ENCODE assay signal across 7 mouse cellular contexts in the genomic region with DNA sequence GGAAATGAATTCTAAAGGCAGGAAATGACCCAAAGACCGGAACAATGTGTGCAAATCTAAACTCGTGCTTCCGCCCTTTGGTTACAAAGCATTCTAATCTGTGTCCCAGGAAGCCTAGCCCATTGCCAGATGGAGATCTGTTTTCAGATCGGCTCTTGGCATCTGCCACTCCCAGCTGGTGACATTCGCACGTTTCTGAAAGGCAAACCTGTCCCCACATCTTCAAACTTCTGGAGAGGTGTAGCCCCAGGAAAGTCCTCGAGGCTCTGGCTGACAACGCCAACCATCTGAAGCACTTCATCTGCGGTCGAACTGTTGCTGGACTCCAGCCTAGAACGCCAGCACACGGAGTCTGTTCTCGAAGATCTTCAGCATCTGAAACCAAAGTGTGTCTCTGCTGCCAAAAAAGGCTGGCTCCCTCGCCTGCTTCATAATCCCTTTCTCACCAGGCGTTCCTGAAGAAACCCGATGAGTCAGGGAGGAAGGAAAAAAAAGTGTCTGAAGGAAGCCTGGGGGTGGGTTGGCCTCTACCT.
DNase-seq lines count a peak whose midpoint lies in the region; ATAC-seq and TF ChIP-seq lines count a peak whose summit lies in the region.

No protein-coding gene starts in this region.

- no peaks in the 10 kb centered on the region for H3K36me3 ChIP-seq in ES-Bruce4 (ENCODE audit: control insufficient read depth, insufficient read depth, low read length, poor library complexity, severe bottlenecking)
- H3K36me3 ChIP-seq in forebrain, embryonic 13.5 days (ENCODE audit: poor library complexity, severe bottlenecking) = no peaks in the 10 kb centered on the region
- H3K36me3 ChIP-seq in heart, embryonic 15.5 days = no peaks in the 10 kb centered on the region
- no peaks in the 10 kb centered on the region for H3K36me3 ChIP-seq in lung, embryonic 15.5 days

- TF ChIP-seq POLR2A in ES-Bruce4 (IDR thresholded peaks at IDR 0.05; ENCODE audit: insufficient read depth, low read length) = no peak

- WGBS in forebrain, embryonic 13.5 days = 38% methylated on average over 16 of the region's 16 CpGs
- 8% methylated on average over 16 of the region's 16 CpGs for WGBS in heart, embryonic 15.5 days
- 3% methylated on average over 16 of the region's 16 CpGs for WGBS in lung, embryonic 15.5 days

- peak overlapping the region; percentile 78 for H3K27ac ChIP-seq in ES-Bruce4 (ENCODE audit: insufficient read depth, low read length)
- H3K27ac ChIP-seq in forebrain, embryonic 13.5 days = peak overlapping the region; percentile 51
- peak overlapping the region; percentile 81 for H3K27ac ChIP-seq in heart, embryonic 15.5 days
- peak overlapping the region; percentile 95 for H3K27ac ChIP-seq in lung, embryonic 15.5 days

- peaks cover 5% of the 10 kb centered on the region for H3K4me1 ChIP-seq in ES-Bruce4 (ENCODE audit: control insufficient read depth, insufficient read depth, low read length)
- H3K4me1 ChIP-seq in forebrain, embryonic 13.5 days = peaks cover 17% of the 10 kb centered on the region
- peaks cover 27% of the 10 kb centered on the region for H3K4me1 ChIP-seq in heart, embryonic 15.5 days (replicated peaks)
- H3K4me1 ChIP-seq in lung, embryonic 15.5 days = peaks cover 39% of the 10 kb centered on the region

- no peak overlapping the region for H3K4me2 ChIP-seq in forebrain, embryonic 13.5 days
- H3K4me2 ChIP-seq in heart, embryonic 15.5 days = peak overlapping the region; percentile 54
- peak overlapping the region; percentile 44 for H3K4me2 ChIP-seq in lung, embryonic 15.5 days

- DNase-seq in adrenal gland, postnatal 10 days = peak; percentile 39
- peak; percentile 74 for DNase-seq in layer of hippocampus, adult 9-10 months (ENCODE audit: low spot score)
- peak; percentile 73 for DNase-seq in skeletal muscle tissue, adult 2 months (ENCODE audit: low read depth, low spot score)

- H3K9ac ChIP-seq in ES-Bruce4 (ENCODE audit: low read depth, poor library complexity, severe bottlenecking) = peak overlapping the region; percentile 53
- no peak overlapping the region for H3K9ac ChIP-seq in forebrain, embryonic 13.5 days
- no peak overlapping the region for H3K9ac ChIP-seq in heart, embryonic 15.5 days
- H3K9ac ChIP-seq in lung, embryonic 15.5 days = no peak overlapping the region

- ATAC-seq in forebrain, embryonic 13.5 days = peak; percentile 77
- peak; percentile 54 for ATAC-seq in heart, embryonic 15.5 days (replicated peaks; ENCODE audit: insufficient number of reproducible peaks, insufficient read depth, low FRiP score, low read depth)
- peak; percentile 48 for ATAC-seq in lung, embryonic 15.5 days (ENCODE audit: borderline replicate concordance, extremely low read depth, low FRiP score, low TSS enrichment)

- TF ChIP-seq EP300 in ES-Bruce4 (IDR thresholded peaks at IDR 0.05; ENCODE audit: insufficient read depth, low read depth, low read length) = peak; percentile 96

- H3K9me3 ChIP-seq in ES-Bruce4 (replicated peaks; ENCODE audit: control insufficient read depth, insufficient read depth, low read length, poor library complexity, severe bottlenecking) = peaks cover 10% of the 10 kb centered on the region; the same call in 1 of the 2 replicates
- no peaks in the 10 kb centered on the region for H3K9me3 ChIP-seq in forebrain, embryonic 13.5 days (replicated peaks)
- H3K9me3 ChIP-seq in heart, embryonic 15.5 days (replicated peaks) = no peaks in the 10 kb centered on the region
- H3K9me3 ChIP-seq in lung, embryonic 15.5 days = no peaks in the 10 kb centered on the region

- H3K4me3 ChIP-seq in ES-Bruce4 (ENCODE audit: low read depth, low read length) = no peak overlapping the region
- H3K4me3 ChIP-seq in forebrain, embryonic 13.5 days = no peak overlapping the region
- H3K4me3 ChIP-seq in heart, embryonic 15.5 days = peak overlapping the region; percentile 11; the same call in 1 of the 2 replicates
- no peak overlapping the region for H3K4me3 ChIP-seq in lung, embryonic 15.5 days

- no peaks in the 10 kb centered on the region for H3K27me3 ChIP-seq in ES-Bruce4 (ENCODE audit: control insufficient read depth, insufficient read depth, low read length, poor library complexity, severe bottlenecking)
- H3K27me3 ChIP-seq in forebrain, embryonic 13.5 days = no peaks in the 10 kb centered on the region
- no peaks in the 10 kb centered on the region for H3K27me3 ChIP-seq in heart, embryonic 15.5 days
- H3K27me3 ChIP-seq in lung, embryonic 15.5 days = no peaks in the 10 kb centered on the region

- no peak for TF ChIP-seq CTCF in ES-Bruce4 (IDR thresholded peaks at IDR 0.05; ENCODE audit: low read depth, low read length)
